Mouse (Mus musculus) frontal cortex, postnatal 10 days (tissue): ENCODE data around the gene Ptpn20.
A peak's percentile ranks its signal among the peaks of the same experiment; 100 is the strongest.

Experiments used
- DNase-seq, 2 experiments: peaks; one replicate each; pipeline ENCODE4 v3.0.0; 2022; ENCODE audit warnings: low spot score in 2 of 2, mixed read lengths in 1 of 2

Ptpn20 gene

DNA sequence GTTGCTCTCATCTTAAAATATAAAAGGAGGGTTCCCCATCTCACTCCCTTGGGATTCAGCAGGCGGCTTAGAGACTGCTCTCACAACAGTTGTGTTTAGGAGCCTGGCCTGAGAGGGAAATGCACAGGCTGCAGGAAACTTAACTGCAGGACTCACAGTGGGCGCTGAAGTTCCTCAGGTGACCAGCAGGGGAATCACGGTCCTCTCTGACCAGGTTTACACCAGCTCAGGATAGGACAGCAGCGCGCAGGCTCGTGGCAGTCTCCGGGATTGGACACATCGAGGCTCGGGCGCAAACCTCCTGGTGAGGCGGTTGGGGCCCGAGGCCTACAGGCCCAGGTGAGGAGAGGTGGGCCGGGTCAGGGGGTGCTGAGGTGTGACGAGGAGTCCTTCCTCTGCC is at the start of gene Ptpn20:
Gene Ptpn20 (plus strand): TSS at position 257 of the 400 bp plus-strand sequence.
- DNase-seq, result no peak

DNA sequence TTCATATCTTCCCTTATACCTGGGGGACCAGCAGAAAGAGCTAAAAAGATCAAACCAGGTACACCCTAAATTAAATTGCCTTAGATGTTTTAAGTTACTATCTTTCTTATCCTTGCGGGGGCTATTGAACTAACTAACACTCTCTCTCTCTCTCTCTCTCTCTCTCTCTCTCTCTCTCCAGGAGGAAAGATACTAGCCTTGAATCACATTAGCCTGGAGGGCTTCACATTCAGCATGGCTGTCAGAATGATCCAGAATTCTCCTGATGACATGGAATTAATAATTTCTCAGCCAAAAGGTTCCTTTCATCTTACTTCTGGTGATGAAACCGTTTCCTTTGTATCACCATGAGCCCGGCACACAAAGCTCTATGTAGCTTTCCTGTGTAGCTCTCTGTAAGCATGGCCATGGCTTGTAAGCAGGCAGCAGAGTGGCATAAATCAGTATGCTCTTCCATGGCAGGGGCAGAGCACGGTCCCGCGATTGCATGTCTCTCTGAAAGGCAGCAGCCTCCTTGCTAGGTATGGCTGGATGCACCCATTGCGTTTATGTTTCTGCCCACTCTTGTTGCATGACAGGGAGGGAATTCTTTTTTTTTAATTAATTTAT is 49.3 kb upstream of the Ptpn20 start:
- DNase-seq, result peak in 1 of 2 experiments; percentile 3

DNA sequence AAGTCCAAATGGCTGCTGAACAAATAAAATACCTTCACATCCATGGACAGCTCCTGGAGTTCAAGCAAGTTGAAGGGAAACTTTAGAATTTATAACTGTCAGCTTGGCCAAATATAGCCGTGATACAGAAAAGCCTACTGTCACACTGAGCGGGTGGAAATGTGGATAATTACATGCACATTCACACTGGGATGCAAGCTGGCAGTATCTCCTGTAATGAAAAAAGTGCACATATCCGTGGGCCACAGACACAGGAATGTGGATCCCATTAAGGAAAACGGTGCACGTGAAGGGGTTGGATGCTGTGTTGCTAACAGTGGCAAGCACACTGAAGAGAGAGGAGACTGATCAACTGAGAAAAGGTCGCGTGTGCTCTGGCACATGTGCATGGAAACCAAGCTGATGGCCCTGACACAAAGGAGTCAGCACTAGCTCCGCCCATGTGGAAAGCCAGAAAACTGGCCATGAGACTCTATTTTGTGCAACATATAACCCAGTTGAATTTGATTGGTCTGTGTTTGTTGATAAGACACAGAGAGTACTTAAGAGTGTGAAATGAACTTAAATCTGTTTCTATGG is 43.4 kb upstream of the Ptpn20 start:
- peak in 1 of 2 experiments; percentile 33 for DNase-seq

DNA sequence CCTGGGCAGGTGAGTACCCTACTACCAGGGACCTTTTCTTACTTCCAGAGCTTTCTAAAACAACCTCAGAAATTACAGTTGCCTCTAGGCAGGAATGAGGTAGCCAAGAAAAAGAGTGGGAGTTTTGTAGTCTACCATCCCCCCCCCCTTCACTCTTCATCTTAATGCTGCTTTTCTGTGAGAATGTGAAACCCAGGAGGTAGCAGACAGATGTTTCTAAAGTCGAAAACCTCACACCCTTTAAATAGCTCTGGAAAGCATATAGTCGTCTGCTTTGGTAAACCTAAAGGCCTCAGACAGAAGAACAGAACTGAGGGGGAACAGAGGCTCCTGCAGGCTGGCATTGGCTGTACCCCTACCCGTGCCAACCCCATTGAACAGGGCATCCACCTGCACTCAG is 40.4 kb upstream of the Ptpn20 start:
- DNase-seq, result peak in 1 of 2 experiments; percentile 2

GRCm38 (mm10) chr14:33549856-33550255 is 39.2 kb upstream of the Ptpn20 start:
- no peak for DNase-seq

DNA sequence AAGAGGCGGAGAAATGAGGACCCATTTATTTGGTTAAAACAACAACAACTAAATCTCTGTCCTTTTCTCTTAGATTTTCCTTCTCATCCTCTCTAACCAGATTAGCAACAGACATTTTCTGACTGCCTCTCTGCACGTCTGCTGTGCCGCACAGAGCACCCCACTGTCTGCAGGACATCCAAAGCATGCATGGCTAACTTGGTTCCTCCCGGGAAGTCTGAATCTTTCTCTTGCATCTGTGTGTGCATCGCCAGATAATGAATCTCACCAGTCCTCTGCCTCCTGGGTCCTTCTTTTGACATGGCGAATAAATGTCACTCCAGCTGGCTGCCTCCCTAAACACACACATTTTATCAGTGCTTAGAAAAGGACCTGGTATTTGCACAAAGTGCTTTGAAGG is 18.3 kb upstream of the Ptpn20 start:
- DNase-seq, result no peak

DNA sequence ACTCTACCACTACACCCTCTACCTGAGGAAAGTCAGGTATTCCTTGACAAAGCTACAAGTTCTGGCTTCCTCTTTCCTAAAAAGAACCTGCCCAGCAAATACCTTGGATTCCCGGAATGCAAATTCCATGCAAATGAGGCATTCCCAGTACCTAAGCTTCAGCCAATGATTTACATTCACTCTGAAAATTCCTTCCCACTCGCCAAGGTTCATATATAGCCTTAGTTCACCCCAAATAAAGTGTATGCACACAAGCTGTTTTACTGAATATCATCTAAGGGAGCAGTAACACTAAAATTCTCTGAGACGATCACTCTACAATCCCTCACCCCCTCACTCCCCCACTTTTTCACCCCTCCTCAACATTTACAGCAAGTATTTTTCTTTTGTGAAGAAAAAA is 15.4 kb upstream of the Ptpn20 start:
- DNase-seq, result no peak

DNA sequence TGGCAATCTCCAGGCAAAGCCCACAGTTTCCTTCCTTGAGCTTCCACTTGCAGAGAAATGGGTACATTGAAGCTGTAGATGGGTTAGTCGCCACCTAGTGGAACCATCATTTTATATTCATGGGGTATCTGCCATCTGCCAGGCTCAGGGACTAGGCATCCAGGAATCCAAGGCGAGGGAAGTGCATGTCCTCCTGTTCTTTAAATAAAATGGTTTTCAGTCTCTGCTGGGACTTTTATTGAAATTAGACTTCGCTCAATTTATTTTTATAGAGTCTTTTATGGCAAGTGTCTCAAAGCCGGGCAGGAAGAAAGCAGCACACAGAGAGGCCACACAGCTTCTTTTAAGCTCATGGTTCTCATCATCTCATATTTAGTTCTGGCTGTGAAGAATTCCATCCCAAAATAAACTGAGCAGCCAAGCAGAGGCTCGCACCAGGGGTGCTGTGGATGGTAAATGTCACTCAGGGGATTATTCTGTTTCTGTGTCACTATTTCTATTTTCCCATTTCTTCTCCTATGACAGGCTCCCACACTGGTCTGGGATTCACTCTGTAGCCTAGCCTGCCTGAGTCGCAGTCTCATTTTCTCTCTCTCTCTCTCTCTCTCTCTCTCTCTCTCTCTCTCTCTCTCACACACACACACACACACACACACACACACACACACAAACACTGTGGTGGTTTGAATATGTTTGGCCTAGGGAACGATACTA is 9.1 kb upstream of the Ptpn20 start:
- DNase-seq, result no peak

- no peak for DNase-seq
These were observed 9.5 kb downstream of the Ptpn20 start for GRCm38 (mm10) chr14:33598376-33599130.

- no peak for DNase-seq
These were observed 18.4 kb downstream of the Ptpn20 start for GRCm38 (mm10) chr14:33607431-33607830.

- no peak for DNase-seq
These were observed 36.0 kb downstream of the Ptpn20 start for GRCm38 (mm10) chr14:33625036-33625435.

GRCm38 (mm10) chr14:33632790-33633372 is 43.9 kb downstream of the Ptpn20 start:
- DNase-seq, result peak in 1 of 2 experiments; percentile 34

DNA sequence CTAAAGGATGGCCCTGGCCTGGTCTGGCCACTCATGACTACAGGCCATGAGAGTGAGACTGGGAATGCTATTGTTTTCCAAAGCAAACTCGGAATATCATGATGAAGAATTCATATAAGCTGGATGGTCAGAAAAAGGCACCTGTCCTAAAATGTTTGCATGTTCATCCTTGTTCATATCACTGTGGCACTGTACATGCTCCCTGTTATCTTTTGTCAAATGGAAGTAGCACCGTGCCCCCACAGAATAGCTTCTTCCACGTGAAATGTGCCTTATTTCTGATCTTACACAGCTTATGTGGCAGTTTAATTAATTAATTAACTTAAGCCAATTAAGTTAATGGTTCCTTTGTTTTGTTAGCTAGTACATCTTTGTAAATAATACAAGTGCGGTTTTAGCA is 45.3 kb downstream of the Ptpn20 start:
- no peak for DNase-seq

- DNase-seq, result no peak
These were observed 45.8 kb downstream of the Ptpn20 start for GRCm38 (mm10) chr14:33634774-33635173.

DNA sequence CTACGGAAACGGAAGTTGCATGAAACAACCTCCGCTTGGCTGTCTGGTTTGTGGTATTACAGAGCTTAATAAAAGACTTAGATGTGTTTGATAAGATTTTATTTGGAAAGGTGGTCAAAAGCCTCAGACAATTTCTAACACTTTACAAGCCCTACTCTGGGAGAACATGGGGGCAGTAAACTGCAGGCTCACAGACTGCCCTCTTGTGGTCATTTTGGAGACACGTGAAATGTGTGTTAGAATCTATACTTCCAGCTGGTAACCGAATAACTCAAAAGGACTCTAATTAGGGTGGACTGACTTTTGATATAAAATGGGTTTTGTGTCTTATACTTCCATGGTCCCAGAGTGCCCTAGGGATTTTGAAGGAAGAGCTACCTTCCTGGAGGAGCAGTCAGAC is 50.4 kb downstream of the Ptpn20 start:
- no peak for DNase-seq

- DNase-seq, result peak in 1 of 2 experiments; percentile 34
These were observed 61.7 kb downstream of the Ptpn20 start for GRCm38 (mm10) chr14:33650721-33651120.

- no peak for DNase-seq
These were observed 68.5 kb downstream of the Ptpn20 start for GRCm38 (mm10) chr14:33657471-33657901.

GRCm38 (mm10) chr14:33658331-33658730 is 69.3 kb downstream of the Ptpn20 start:
- DNase-seq, result no peak

- no peak for DNase-seq
These were observed 73.1 kb downstream of the Ptpn20 start for GRCm38 (mm10) chr14:33662080-33662479.

DNA sequence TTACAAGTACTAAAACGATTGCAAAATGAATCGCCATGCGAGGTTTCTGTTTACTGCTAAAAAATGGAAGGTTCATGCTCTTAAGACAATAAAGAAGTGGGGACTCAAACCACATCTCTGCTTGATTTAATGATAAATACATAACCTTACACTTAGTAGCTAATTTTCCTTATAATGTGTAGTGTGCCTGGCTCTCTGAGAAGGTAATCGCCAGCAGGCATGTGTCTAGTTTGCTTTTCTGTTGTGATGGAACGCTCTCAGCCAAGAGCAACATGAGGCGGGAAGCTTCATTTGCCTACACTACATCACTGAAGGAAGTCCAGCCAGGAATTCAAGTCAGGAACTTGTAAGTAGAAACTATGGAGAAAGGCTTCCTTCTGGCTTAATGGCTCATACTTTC is 77.3 kb downstream of the Ptpn20 start:
- DNase-seq, result no peak

DNA sequence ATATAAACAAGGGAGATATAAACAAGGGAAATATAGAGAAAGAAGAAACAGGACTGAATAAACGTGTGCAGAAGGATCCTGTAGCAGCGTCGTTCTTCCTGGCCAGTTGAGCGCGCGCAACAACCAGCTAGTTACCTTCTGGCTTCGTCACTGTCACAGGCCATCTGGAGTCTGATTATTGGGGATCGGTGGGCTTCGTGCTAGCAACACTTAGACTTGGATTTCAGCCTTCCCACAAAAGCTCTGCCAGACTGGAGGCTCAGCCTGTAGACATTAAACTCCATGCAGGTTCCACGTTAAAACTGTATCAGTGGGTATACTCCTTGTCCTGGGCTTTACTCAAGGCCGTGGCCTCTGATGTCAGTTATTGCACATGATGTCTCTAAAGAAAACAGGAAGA is 80.9 kb downstream of the Ptpn20 start:
- no peak for DNase-seq
